Mouse (Mus musculus): ENCODE results near the gene Mboat2.

Gene Mboat2

GRCm38 (mm10) chr12:24863762-24864161 is 33.1 kb downstream of the Mboat2 start:
- no peak for DNase-seq (ENCODE audit: low spot score)

DNA sequence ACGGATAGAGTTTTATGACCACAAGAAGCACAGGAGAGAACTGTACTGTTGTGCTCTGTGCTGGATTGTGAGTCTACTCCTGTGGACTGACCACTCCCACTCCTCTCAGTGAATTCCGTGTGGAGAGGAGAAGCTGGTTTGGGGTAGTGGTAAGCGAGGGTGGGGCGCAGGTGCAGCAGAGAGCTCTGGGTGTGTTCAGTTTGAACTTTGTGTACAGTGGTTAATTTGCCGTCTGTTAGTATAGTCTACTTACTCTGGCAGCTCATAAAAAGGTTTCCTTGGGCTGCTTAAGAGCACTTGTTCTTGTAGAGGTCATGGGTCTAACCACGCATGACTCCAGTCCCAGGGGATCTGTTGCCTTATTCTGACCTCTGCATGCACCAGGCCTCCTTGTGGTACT is 36.0 kb downstream of the Mboat2 start:
- no peak for DNase-seq (ENCODE audit: low spot score)

DNA sequence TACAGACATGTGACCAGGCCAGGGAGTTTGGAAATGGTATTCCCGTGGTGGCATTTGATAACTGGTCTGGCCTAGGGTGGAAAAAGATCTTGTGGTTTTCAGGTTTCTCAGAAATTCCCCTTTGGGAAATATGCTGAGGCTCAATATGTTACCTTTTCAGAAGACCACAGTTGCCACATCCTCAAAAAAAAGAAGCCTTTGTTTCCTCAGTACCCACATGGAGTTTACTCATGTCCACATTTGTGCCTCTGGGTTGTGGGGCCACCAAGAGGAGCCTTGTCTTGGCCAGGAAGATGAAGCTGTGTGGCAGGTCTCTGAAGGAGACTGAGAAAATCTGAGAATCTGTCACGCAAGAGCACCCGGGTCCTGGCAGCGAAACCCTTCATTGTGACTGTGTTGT is 38.0 kb downstream of the Mboat2 start:
- DNase-seq (ENCODE audit: low spot score): no peak

- no peak for DNase-seq (ENCODE audit: low spot score)
Measured at GRCm38 (mm10) chr12:24869231-24869630, 38.6 kb downstream of the Mboat2 start.

DNA sequence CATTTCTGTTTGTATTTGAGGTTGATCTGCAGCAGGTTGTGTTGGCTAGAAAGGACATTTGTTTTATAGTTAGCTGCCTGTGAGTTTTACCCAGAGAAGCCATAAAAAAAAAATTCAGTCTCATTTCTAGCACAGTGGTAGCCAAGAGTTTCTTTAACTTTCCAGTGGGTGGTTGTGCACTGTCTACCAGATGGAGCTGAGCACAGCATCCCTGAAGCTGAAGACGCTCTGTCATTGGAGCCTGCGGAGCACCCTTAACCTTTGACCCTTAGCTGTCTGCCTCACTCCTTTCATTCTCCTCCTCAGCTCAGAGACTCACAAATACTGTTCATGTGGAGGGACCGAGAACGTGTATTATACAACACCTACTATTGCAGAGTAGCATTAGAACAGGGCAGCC is 40.2 kb downstream of the Mboat2 start:
- DNase-seq (ENCODE audit: low spot score): no peak

DNA sequence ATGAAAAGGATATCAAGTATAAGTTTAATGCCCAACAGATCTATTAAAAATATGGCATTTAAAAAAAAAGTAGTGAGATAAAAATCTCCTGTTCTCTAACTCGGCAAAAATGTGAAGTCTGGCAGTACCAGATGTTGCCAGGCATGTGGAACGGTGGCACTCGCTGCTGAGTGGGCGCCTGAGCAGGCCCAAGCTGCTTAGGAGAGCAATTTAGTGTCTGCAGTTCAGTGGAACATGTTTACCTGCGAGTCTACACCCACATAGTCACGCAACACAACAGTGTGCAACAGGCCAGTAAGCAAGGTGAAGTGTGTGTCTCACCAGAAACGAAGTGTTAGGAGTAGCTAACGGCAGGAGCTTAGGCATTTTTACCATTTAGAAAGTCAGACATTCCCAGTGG is 41.6 kb downstream of the Mboat2 start:
- no peak for DNase-seq (ENCODE audit: low spot score)

- no peak for DNase-seq (ENCODE audit: low spot score)
Measured at GRCm38 (mm10) chr12:24872689-24873088, 42.0 kb downstream of the Mboat2 start.

- DNase-seq (ENCODE audit: low spot score): no peak
Measured at GRCm38 (mm10) chr12:24875908-24876307, 45.2 kb downstream of the Mboat2 start.

DNA sequence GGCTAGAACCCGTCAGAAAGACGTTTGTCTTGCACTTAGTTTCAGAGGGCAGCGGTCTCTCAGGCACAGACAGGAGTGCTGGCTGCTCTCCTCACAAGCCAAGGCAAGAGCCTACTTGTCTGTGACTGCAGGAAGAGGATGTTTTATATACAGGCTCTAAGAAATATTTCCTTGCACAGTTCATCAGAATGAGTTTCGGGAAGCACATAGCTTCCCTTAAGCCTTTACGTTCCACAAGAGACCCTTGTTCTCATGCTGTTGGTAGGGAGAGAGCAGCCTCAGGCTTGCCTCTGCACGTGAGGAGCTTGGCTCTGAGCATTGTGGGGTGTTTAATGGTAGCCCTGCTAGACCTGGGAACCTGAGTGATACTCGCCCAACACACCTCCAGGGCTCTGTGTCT is 46.6 kb downstream of the Mboat2 start:
- no peak for DNase-seq (ENCODE audit: low spot score)

- no peak for DNase-seq (ENCODE audit: low spot score)
Measured at GRCm38 (mm10) chr12:24878090-24878489, 47.4 kb downstream of the Mboat2 start.

DNA sequence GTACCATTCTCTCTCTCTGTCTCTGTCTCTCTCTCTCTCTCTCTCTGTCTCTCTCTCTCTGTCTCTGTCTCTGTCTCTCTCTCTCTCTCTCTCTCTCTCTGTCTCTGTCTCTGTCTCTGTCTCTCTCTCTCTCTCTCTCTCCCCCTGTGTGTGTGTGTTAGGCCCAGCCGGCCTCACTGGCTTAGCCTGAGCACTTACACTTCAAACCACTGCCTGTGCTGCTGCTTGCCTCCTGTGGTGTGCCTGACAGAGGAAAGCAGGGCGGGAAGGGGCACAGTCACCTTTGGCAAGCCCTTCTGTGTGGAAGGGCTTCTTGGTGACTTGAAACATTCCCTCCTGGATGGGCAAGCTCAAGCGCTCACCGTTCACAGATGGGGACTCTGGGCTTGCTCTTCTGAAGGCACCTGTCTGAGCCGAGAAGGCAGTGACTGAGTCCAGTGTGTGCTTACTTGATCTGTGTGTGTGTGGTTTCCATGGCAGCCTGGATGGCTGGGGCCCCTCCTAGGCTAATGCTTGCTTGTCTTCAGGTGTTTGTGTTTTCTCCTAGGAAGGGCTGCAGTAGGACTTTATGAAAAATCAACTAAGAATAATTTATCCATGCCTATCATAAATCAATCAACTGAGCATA is 48.2 kb downstream of the Mboat2 start:
- DNase-seq (ENCODE audit: low spot score): no peak

DNA sequence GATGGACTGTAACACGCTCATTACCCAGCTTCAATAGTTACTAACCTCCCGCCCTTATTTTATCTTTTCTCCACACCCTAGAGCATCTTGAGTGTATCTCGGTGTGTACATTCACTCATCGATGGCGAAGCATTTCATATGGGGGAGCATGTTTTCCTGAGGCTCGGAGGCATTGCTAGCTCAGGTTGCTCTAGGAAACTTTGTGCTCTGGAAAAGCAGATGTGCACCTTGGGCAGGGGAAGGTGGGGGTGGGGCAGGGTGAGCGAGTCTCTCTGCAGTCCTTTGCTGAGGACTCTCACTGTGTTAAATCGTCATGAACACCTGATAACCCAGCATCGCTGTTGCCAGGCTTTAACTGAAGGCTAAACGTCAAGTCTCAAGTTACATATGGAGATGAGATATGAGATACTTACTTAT is 48.9 kb downstream of the Mboat2 start:
- DNase-seq (ENCODE audit: low spot score): no peak

- DNase-seq (ENCODE audit: low spot score): no peak
Measured at GRCm38 (mm10) chr12:24883279-24883678, 52.6 kb downstream of the Mboat2 start.

GRCm38 (mm10) chr12:24886800-24887199 is 56.1 kb downstream of the Mboat2 start:
- no peak for DNase-seq (ENCODE audit: low spot score)

DNA sequence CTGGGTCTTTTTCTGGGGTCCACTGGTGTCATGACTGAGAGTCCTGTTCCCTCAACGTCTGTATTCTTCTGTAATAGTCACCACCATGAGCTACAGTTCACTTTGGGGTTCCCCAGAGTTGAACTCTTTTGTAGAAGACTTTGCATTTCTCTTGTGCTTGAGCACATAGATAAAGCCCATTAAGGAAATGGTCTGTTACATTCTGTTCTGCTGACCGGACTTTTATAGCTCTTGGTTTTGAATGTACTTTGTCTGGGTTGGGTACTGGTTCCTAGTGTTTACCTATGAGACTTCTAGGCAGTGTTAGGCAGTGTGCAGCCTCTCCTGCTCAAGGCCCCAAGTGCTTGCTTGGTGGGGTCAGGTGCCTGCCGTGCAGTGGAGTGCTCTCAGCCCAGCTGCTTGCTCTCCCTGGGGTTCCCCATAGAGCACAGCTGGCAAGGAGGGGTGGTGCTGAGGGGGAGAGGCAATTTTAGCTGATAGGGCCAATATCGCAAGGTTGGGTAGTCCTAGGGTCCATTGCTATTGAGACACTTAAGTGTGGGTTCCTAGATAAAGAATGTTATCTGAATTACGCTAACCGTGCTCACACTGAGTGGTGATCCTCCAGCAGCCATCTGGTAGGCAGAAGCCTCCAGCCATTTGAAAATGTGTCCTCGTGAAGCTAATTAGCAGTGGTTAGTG is 58.8 kb downstream of the Mboat2 start:
- DNase-seq (ENCODE audit: low spot score): no peak

DNA sequence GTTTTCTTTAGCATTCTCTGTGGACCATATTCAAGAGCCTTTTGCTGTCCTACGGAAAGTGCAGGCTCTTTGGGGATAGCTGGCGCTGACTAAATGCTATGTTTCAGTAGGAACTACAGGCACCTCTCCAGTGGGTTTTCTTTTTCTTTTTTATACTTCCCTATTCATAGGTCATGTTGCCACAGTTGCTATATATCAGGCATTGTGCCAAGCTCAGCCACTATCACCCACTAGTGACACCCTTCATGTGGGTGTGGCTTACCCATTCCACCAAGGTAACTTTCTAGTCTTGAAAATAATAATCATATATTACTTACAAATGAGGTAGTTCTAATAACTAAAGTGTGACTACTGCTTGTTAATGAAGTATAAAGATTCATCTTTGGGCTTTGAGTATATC is 59.5 kb downstream of the Mboat2 start:
- no peak for DNase-seq (ENCODE audit: low spot score)

GRCm38 (mm10) chr12:24890684-24891459 is 60.2 kb downstream of the Mboat2 start:
- no peak for DNase-seq (ENCODE audit: low spot score)

GRCm38 (mm10) chr12:24892536-24892935 is 61.9 kb downstream of the Mboat2 start:
- no peak for DNase-seq (ENCODE audit: low spot score)

GRCm38 (mm10) chr12:24893777-24894468 is 63.2 kb downstream of the Mboat2 start:
- no peak for DNase-seq (ENCODE audit: low spot score)

DNA sequence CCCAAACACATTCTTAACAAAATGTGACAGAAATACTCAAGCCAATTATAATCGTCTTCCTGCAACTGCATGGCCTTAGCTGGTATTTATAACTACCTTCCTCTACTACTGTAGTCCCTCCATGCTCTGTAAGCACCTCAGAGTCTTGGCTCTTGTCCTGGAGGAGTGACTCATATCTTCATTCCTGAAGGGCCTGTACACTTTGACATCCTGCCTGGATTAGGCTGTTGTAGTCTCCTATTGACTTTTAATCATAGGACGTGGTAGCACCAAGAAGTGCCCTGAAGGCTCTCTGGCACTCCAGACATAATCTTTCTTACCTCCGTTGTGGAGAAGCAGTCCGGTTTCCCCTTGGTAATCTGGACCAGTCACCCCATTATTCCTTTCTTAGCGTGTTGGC is 64.7 kb downstream of the Mboat2 start:
- no peak for DNase-seq (ENCODE audit: low spot score)

DNA sequence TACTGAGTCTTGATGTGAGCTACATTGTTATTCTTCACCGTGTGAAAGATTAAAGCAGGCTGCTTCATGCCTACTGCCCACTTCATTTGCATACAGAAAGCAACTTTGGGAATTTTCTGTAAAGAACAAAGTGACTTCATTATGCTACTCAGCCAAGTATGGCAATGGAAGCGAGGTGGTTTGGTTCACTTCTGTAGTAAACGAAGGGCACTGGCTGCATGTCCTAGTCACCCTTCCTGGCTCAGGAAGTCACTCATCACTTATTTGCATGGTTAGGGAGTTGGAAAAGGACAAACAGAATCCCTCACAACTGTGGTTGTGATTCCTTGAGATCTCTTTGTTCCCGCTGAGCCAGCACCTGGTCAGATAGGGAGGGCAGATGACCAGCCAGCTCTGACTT is 66.7 kb downstream of the Mboat2 start:
- DNase-seq (ENCODE audit: low spot score): no peak

DNA sequence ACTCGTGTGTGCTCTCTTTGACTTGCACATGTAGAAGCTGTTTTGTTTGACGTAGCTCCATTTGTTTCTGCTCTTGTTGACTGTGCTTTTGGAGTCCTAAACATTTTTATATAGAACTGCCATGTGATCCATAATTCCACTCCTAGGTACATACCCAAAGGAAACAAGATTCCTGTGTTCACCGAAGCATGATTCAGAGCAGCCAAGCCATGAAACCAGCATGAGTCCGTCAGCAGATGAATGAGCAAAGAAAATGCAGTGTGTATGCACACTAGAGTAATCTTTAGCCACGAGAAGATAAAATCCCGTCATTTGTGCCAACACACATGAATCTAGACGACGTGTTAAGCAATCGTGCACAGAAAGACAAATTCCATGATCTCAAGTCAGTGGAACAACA is 67.5 kb downstream of the Mboat2 start:
- no peak for DNase-seq (ENCODE audit: low spot score)

GRCm38 (mm10) chr12:24899636-24900035 is 69.0 kb downstream of the Mboat2 start:
- no peak for DNase-seq (ENCODE audit: low spot score)
